Mouse (Mus musculus): ENCODE results near the gene Ric3. TPM values are rescaled to one million over a fixed set of nuclear protein-coding genes. Genes with fewer than 3 reads are reported as not detected.
A peak's percentile ranks its signal among the peaks of the same experiment; 100 is the strongest.
"Not testable (repeated sequence)": the region's sequence is repeated elsewhere in the genome, so short reads cannot be mapped to it uniquely, and the experiment has no call there.

Ric3 gene
- 0.32 to 2.3 TPM in 2 of 3 replicates, not detected in the other for total RNA-seq (2017)

DNA sequence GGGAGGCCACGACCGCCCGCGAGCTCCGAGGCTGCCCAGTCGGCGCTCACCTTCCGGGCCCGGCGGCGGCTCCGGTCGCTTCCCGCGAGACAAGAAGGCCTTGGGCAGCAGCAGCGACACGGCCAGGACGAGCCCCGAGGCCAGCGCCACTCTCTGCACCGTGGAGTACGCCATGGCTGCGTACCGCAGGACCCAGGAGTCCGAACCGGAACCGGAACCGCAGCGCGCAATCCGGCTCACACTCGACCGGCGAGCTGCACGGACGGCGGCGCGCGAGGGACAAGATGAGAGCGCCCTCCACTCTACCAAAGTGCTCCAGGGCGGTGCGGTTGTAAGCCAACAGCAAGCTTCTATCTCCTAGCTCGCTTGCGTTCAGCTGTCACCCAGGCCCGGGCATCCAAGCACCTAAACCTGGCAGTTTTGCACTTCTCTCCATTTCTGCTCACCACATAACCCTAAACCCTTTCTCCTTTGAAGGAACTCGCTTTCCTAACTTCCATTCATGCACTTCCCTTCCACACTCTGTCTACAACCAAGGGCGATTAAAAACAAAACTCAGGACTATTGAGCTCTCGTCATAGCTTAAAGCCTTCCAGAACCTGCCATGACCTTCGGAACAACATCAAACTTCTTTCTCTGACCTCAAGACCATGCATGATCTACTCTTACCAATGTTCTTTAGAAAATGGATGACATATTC, at the start of gene Ric3:
TSS of gene Ric3 (minus strand) at position 219 of the 700 bp plus-strand sequence.
- ATAC-seq (replicated peaks; ENCODE audit: insufficient number of reproducible peaks, low FRiP score, low TSS enrichment, poor library complexity, severe bottlenecking) = no peak

DNA sequence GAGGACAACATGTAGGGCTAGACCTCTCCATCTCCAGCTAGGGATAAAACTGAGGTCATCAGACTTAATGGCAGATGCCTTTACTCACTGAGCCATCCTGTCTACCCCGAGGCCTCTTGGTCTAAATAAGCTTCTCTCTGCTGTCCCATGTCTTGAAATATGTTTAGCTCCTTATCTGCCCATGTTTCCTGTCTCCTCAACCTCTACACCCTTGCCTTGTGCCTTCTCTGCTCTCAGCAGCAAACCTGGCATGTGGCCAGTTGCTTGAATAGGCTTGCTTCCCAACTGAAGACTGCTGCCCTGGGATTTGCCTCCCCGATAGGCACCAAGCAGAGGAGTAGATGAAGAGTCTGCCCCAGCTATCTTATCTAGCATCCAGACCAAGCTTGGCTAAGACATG, 48.4 kb upstream of the Ric3 start:
- no peak for ATAC-seq (replicated peaks; ENCODE audit: insufficient number of reproducible peaks, low FRiP score, low TSS enrichment, poor library complexity, severe bottlenecking)

DNA sequence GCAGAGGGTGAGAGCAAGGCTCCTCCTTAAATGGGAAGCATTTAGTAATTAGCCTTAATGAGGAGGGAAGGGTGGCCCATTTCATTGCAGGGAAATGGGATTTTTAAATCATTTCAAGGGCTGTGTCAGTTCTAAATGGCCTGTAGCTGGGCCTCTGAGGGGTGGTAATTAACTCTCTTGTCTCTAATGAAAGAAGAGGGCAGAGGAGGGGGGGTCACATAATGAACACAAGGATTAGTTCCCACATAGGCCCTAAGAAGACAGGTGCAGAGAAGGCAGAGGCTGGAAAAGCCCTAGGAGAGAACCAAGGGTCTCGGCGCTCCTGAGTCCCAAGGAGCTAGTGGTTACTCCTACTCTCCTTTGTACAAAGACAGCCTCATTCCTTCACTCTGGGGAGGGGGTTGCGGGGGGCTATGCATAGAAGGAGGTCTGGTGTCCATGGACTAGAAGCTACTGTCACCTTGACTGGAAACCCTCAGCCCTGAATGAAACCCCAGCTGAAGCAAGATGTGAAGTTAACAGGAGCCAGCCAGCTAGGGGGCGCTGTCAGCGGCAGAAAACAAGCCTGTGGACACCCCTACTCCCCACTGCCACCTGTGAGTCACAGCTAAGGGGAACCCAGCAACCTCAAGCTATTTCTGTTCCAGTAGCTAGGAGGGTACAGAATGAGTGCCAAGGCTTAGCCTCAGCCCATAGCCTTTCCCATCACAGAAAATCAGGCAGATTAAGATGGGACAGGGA, 47.0 kb upstream of the Ric3 start:
- no peak for ATAC-seq (replicated peaks; ENCODE audit: insufficient number of reproducible peaks, low FRiP score, low TSS enrichment, poor library complexity, severe bottlenecking)

DNA sequence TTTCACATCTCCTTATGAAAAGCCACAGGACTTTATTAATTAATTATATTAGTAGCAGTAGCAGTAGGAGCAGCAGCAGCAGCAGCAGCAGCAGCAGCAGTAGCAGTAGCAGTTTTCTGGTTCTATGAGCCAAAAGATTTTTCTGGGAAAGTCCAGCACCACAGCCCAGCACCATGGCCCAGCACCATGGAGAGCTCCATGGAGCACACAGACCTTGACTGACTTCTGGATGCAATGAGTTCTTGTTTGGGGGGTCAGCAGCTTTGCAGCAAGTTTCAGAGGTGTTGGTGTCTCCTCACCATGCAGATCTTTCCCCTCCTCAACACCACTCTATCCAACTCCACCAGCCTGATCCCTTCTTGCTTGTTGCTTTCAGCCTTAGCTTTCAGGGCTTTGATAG, 46.3 kb upstream of the Ric3 start:
- no peak for ATAC-seq (replicated peaks; ENCODE audit: insufficient number of reproducible peaks, low FRiP score, low TSS enrichment, poor library complexity, severe bottlenecking)

DNA sequence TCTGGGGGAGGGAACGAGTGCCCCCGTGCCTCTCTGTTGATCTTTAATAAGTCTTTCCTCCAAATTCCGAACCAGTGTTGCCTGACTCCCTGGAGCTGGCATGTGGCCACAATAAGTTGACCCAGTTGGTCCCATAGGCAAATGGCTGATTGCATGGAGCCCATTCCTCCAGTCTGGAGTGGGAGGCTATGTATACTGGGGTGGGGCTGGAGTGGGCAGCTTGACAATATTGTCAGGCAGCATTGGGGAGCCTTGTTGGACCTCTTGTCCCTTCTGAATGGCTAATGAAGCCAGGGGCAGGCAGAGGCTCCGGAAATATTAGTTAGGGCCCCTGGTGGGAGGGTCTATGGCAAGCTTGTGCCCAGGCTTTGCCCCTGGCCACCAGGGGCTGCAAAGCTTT, 32.8 kb upstream of the Ric3 start:
- ATAC-seq (replicated peaks; ENCODE audit: insufficient number of reproducible peaks, low FRiP score, low TSS enrichment, poor library complexity, severe bottlenecking) = no peak

DNA sequence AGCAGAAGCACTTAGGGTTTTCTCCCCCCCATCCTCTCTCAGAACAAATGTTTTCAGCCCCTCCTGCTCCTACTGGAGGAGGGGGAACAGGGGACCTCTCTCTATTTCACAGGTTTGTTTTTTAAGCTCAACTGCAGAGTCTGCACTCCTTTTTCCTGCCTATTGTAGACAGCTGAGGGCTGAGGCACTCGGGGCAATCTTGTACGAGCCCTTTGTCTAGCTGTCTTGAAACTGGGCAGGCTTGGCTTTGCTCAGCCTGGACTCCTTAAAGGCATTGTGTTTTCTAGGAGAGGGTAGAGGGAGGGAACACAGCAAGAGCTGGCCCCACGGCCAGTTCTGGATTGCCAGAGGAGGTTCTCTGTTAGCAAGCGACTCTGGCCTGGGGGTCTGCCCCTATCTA, 32.4 kb upstream of the Ric3 start:
- ATAC-seq (replicated peaks; ENCODE audit: insufficient number of reproducible peaks, low FRiP score, low TSS enrichment, poor library complexity, severe bottlenecking) = peak; percentile 35; the same call in 1 of the 2 replicates

DNA sequence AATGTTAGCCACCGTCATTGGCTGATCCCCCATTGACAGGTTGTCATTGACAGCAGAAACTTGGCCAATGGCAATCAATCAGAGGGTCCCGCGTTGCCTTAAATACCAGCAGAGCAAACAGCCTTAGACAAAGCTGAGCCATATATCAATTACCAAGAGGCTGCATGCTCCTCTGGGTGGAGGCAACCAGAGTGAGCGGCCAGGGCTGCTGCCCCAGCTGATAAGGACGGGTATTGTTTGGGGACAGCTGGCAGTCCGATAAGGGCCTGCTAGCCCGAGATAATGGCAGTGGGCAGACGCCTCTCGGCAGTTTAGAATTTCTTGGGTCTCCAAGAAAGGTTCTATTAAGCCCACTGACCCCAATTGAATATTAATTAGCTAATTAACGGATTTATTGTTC, 31.8 kb upstream of the Ric3 start:
- no peak for ATAC-seq (replicated peaks; ENCODE audit: insufficient number of reproducible peaks, low FRiP score, low TSS enrichment, poor library complexity, severe bottlenecking)

DNA sequence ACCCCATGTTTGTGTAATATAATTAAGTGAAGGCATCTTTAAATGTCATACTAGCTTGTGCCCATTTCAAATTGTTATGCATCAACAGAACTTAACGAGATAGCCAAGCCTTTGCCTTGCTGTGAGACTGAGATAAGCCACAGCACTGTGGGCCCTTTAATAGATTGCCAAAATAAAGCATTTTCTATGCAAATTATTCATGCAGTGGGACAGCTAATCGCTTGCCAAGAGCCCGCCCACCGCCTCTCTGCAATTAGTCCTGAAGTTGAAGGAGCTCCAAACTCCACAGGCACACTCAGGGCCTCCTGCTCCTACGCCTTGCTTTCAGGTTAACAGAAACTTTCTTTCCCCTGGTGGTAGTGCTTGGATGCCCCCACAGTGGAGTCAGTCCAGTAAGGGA, 27.9 kb upstream of the Ric3 start:
- no peak for ATAC-seq (replicated peaks; ENCODE audit: insufficient number of reproducible peaks, low FRiP score, low TSS enrichment, poor library complexity, severe bottlenecking)

DNA sequence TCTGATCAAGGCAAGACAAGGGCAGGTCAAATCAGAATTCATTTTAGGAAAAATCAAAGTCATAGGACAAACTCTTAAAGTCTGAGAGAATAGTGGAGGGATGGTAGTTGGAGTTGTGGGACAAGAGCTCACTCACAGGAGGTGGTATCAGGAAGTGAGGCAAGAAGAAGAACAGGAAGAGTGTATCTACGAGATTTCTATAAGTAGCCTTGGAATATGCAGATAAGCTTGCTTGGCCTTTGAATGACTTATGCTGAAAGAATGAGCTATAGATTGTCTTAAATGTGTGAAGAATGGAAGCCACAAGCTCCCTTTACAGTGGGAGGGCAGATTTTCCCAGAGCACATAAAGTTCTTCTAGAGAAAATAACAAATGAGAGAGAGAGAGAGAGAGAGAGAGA, 21.8 kb upstream of the Ric3 start:
- no peak for ATAC-seq (replicated peaks; ENCODE audit: insufficient number of reproducible peaks, low FRiP score, low TSS enrichment, poor library complexity, severe bottlenecking)

DNA sequence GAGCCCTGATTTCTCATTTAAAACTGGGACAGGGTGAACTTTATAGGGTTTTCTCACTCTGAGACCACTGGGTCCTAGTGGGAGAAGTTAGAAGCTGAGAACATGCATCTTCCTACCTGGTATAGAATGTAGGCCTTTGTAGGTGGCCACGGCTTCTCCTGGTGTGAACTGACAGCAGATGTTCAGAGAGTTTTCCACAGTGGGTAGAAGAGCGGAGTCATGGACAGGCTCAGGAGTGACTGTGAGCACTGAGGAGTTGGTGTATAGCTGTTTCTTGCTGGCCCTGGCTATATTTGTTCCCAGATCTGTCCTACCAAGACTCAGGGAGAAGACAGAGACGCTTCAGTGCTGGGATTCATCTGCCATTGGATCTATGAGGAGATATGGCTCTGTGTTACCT, 18.0 kb upstream of the Ric3 start:
- ATAC-seq (replicated peaks; ENCODE audit: insufficient number of reproducible peaks, low FRiP score, low TSS enrichment, poor library complexity, severe bottlenecking) = no peak

DNA sequence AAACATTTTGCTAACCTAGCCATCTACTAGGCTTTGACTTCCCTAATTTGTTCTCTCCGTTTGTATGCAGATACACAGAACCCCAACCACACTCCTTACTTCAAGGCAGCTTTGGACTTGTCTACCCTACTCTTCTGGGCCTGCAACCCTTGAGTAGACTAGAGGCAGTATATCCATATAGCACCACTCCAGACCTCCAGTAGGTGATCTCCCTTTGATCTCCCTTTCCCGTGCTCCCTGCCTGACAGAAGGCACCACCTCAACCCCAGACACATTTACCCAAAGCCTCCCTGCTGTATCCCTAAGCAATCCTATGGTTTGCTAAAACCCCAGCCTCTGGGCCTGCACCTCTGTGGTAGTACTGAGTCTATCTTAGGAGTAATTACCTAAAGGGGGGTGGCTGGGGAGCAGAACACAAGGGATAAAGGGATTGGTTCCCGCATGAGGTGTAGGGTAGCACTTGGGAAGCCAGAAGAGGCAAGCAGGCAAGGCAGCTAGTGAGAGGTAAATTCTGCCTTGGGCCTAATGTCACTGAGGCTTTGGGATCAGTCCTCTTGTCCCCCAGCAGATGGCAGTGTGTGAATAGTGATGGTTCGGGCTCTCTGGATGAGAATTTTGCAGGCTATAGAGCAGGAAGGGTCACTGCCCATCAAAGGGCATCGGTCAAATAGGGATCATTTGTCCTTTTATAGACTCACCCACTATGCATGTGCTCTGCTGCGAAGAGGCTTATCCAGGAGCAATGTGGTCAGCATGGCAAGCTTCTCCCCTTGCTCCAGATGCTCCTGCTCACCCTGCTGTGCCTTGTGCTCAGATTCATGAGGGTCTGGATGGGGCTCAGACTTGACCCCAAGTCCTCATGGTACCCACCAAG, 15.3 kb upstream of the Ric3 start:
- no peak for ATAC-seq (replicated peaks; ENCODE audit: insufficient number of reproducible peaks, low FRiP score, low TSS enrichment, poor library complexity, severe bottlenecking)

DNA sequence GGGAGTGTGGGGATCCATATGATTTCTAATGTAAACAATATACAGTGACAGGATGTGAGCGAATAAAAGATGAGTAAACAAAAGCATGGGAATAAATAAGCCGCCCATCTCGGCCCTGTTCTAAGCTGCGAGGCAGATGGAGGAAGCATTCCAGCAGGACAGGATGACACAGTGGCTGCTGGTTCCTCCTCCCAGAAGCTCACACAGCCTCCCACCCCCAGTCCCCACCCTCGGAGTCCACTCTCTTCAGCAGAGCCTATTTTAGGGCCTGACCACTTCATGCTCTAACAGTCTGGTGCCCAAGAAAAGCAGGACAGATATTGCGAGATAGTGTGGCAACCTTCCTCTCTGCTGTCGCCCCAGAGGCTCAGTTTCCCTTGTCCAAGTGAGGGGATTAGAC, 14.1 kb upstream of the Ric3 start:
- no peak for ATAC-seq (replicated peaks; ENCODE audit: insufficient number of reproducible peaks, low FRiP score, low TSS enrichment, poor library complexity, severe bottlenecking)

DNA sequence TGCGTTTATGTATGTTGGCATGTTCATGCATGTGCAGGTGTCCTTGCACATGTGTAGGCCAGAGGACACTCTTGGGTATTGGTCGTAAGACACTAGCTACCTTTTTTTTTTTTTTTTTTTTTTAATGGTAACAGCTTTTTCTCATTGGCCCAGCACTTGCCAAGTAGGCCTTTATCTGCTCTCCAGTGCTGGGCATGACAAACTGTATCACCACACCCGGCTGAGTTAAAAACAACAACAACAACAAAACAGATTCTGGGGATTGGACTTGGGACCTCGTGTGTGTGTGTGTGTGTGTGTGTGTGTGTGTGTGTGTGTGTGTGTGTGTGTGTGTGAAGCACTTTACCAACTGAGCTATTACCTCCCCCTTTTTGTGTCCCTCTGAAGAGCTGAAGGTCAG, 13.5 kb upstream of the Ric3 start:
- no peak for ATAC-seq (replicated peaks; ENCODE audit: insufficient number of reproducible peaks, low FRiP score, low TSS enrichment, poor library complexity, severe bottlenecking)

DNA sequence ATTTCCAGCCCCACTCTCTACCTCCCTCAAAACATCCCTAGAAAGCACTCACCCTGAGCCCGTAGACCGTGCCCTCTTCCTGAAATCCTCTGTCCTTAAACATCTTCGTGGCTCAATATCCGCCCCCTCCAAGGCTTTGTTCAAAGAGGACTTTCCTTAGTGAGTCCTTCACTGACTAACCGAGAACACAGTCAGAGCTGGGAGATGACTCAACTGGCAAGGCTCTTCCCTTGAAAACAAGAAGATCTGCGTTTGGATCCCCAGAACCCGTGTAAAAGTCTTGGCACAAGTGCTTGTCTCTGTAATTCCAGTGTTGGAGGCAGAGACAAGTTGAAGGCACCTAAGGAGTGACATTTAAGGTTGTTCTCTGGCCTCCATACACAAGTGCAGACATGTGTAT, 11.2 kb upstream of the Ric3 start:
- ATAC-seq (replicated peaks; ENCODE audit: insufficient number of reproducible peaks, low FRiP score, low TSS enrichment, poor library complexity, severe bottlenecking) = no peak

DNA sequence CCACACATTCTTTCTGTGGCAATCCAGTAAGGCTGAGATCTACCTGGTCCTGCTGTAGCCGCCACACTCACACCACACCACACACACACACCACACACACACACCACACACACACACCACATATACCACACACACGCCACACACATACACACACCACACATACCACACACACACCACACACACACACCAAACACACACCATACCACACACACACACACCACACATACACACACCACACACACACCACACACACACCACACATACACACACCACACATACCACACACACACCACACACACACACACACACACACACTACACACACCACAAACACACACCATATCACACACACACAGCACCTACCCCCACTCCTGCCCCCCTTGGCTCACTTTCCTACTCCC, 8.2 kb upstream of the Ric3 start:
- ATAC-seq (replicated peaks; ENCODE audit: insufficient number of reproducible peaks, low FRiP score, low TSS enrichment, poor library complexity, severe bottlenecking) = not testable (repeated sequence)

DNA sequence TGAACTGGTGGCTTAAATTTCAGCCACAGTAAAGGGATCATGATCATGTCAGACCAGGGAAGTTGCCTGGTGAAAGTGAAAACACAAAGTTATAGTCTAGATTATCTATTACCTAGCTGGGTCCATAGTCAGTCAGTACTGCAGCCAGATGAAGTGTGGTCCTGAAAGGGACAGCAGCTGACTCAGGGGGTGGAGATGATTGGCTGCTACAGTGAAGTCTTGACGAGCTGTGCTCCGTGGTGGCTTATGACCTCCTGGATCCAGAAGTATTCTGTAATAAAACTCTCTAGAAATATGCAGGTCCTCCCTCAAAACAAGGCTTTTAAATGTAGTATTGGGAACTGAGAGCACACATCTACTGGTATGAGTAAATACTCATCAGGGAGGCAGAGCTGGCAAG, 3.8 kb upstream of the Ric3 start:
- no peak for ATAC-seq (replicated peaks; ENCODE audit: insufficient number of reproducible peaks, low FRiP score, low TSS enrichment, poor library complexity, severe bottlenecking)

DNA sequence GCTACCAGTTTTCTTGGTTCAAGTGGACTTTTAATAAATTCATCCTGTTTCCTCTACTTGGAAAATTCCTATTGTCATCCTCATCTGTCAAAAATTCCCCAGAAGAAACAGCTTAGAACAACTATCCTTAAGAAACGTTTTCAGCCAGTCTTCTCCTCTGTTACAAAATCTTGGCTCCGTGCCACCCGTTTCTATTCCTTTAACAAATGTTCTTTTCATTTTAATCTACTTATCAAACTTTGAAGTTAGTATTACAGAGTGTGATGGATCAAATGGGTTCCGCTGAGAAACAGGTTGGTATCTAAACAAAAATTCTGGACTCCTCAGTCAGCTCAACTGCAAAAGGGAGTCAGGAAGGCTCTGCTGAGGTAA, 668 bp upstream of the Ric3 start:
- no peak for ATAC-seq (replicated peaks; ENCODE audit: insufficient number of reproducible peaks, low FRiP score, low TSS enrichment, poor library complexity, severe bottlenecking)

DNA sequence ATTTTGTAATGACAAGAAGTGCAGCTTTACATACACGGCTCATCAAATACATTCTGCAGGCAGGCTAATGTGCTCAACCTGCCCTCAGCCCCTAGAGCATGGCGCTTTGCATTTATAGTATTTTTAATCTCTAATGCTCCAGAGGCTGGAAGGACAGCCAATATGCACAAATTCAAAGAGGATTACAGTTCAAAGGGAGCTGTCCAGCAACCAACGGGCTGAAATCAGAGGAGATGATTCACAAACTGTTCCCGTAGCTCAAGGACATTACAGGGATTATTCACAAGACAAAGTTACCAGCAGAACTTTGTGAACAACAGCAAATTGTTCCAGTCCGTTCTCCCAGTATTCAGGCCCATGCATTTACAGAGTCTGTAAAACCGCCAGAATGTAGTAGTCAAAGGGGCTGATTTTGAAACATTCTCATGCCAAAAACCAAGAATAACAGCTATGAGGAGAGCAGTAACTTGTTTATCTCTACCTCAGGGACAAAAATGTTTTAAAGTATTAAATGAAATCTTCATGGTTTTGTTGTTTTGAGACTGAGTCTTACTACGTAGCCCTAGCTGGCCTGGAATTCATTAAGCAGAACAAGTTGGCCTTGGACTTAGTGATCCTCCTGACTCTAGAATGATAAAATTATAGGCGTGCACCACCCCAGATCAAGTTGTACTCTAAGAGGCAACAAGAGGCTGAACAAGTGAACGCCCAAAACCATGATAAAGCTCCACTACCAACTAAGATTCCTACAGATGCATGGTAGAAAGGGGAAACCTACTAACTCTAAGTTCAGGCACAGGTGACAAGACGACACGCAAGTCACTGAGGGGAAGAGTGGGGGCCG, 640 bp downstream of the Ric3 start:
- no peak for ATAC-seq (replicated peaks; ENCODE audit: insufficient number of reproducible peaks, low FRiP score, low TSS enrichment, poor library complexity, severe bottlenecking)

DNA sequence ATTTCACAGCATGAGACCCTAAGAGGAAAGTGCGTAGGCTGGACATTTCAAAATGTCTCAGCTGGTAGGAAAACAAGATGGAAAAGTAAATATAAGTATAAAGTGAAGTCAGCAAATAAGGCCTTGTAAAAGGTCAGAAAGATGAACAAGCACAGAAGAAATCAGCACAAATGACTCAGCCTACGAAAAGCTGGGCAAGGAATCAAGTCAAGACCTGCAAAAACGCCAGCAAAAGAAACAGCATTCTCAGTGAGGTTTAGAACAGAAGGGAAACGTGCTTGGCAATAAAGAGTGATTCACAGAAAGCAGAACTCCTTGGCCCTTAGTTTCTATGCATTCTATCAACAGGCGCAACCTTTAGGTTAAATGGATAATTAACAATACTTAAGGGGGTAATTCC, 10.8 kb downstream of the Ric3 start:
- ATAC-seq (replicated peaks; ENCODE audit: insufficient number of reproducible peaks, low FRiP score, low TSS enrichment, poor library complexity, severe bottlenecking) = no peak

Data from monocyte, adult 5-6 weeks (primary cell).